Mouse (Mus musculus): ENCODE data around the gene Zfp207. TPM values are rescaled to one million over a fixed set of nuclear protein-coding genes. Genes with fewer than 3 reads are reported as not detected.

Zfp207 gene
- 15.6 and 79.1 TPM in 2 replicates for polyA plus RNA-seq (2012)

GRCm38 (mm10) chr11:80383019-80383625 lies at the start of gene Zfp207:
Zfp207 (plus strand) TSS chr11:80383279.
- no peak for TF ChIP-seq GATA1 (IDR thresholded peaks at IDR 0.05; ENCODE audit: low read length)

GRCm38 (mm10) chr11:80335609-80336350 lies 47.3 kb upstream of the Zfp207 start:
- TF ChIP-seq GATA1 (IDR thresholded peaks at IDR 0.05; ENCODE audit: low read length), result no peak

GRCm38 (mm10) chr11:80336351-80336730 lies 46.7 kb upstream of the Zfp207 start:
- TF ChIP-seq GATA1 (IDR thresholded peaks at IDR 0.05; ENCODE audit: low read length), result no peak

GRCm38 (mm10) chr11:80342482-80342881 lies 40.6 kb upstream of the Zfp207 start:
- no peak for TF ChIP-seq GATA1 (IDR thresholded peaks at IDR 0.05; ENCODE audit: low read length)

GRCm38 (mm10) chr11:80351832-80352430 lies 31.1 kb upstream of the Zfp207 start:
- TF ChIP-seq GATA1 (IDR thresholded peaks at IDR 0.05; ENCODE audit: low read length), result no peak

GRCm38 (mm10) chr11:80354832-80355231 lies 28.2 kb upstream of the Zfp207 start:
- no peak for TF ChIP-seq GATA1 (IDR thresholded peaks at IDR 0.05; ENCODE audit: low read length)

- no peak for TF ChIP-seq GATA1 (IDR thresholded peaks at IDR 0.05; ENCODE audit: low read length)
Measured at GRCm38 (mm10) chr11:80368949-80369348, 14.1 kb upstream of the Zfp207 start.

GRCm38 (mm10) chr11:80376651-80377050 lies 6.4 kb upstream of the Zfp207 start:
- no peak for TF ChIP-seq GATA1 (IDR thresholded peaks at IDR 0.05; ENCODE audit: low read length)

GRCm38 (mm10) chr11:80377712-80378451 lies 5.2 kb upstream of the Zfp207 start, which contains the start of gene 5730455P16Rik:
5730455P16Rik (minus strand) TSS chr11:80378034.
- TF ChIP-seq GATA1 (IDR thresholded peaks at IDR 0.05; ENCODE audit: low read length), result no peak

- TF ChIP-seq GATA1 (IDR thresholded peaks at IDR 0.05; ENCODE audit: low read length), result peak; percentile 96
Measured at GRCm38 (mm10) chr11:80382626-80383018, 457 bp upstream of the Zfp207 start.

GRCm38 (mm10) chr11:80383626-80384046 lies 557 bp downstream of the Zfp207 start:
- TF ChIP-seq GATA1 (IDR thresholded peaks at IDR 0.05; ENCODE audit: low read length), result no peak

- TF ChIP-seq GATA1 (IDR thresholded peaks at IDR 0.05; ENCODE audit: low read length), result no peak
Measured at GRCm38 (mm10) chr11:80384461-80384860, 1.4 kb downstream of the Zfp207 start.

GRCm38 (mm10) chr11:80385055-80385454 lies 2.0 kb downstream of the Zfp207 start:
- TF ChIP-seq GATA1 (IDR thresholded peaks at IDR 0.05; ENCODE audit: low read length), result no peak

- peak; percentile 30 for TF ChIP-seq GATA1 (IDR thresholded peaks at IDR 0.05; ENCODE audit: low read length)
Measured at GRCm38 (mm10) chr11:80386790-80387189, 3.7 kb downstream of the Zfp207 start.

- no peak for TF ChIP-seq GATA1 (IDR thresholded peaks at IDR 0.05; ENCODE audit: low read length)
Measured at GRCm38 (mm10) chr11:80389885-80390284, 6.8 kb downstream of the Zfp207 start.

Measured in G1E-ER4 (cell line).